In genomic region chr2:181115367-181115766, GRCm38 (mm10) we compare ENCODE assay signal across 21 mouse cellular contexts. TPM values are rescaled to one million over a fixed set of nuclear protein-coding genes. Genes with fewer than 3 reads are reported as not detected.
DNase-seq lines count a peak whose midpoint lies in the region; ATAC-seq and TF ChIP-seq lines count a peak whose summit lies in the region.
"Had no signal": no experiment of that assay in that cellular context is flagged by ENCODE, and none has a peak within 500 bp of the region (broad histone marks: within the 10 kb centered on the region; RNA-seq: fewer than 3 reads in every experiment).

No protein-coding gene starts in this region.

- H3K4me2 ChIP-seq in forebrain, embryonic 14.5 days (ENCODE audit: low read length), result no peak overlapping the region
- no peak overlapping the region for H3K4me2 ChIP-seq in forebrain, embryonic 11.5 days (ENCODE audit: low read depth, low read length, severe bottlenecking)
- H3K4me2 ChIP-seq in midbrain, embryonic 13.5 days (replicated peaks), result no peak overlapping the region
- H3K4me2 ChIP-seq in midbrain, postnatal 0 days (ENCODE audit: low read depth, low read length, poor library complexity, severe bottlenecking), result no peak overlapping the region
- no peak overlapping the region for H3K4me2 ChIP-seq in midbrain, embryonic 16.5 days (ENCODE audit: low read length)
- H3K4me2 ChIP-seq: hindbrain, embryonic 12.5 days; limb, embryonic 12.5 days had no signal

- H3K27me3 ChIP-seq in forebrain, embryonic 14.5 days (replicated peaks; ENCODE audit: control insufficient read depth, insufficient read depth, low read length), result no peaks in the 10 kb centered on the region
- no peaks in the 10 kb centered on the region for H3K27me3 ChIP-seq in forebrain, embryonic 11.5 days (ENCODE audit: control insufficient read depth, insufficient read depth, low read length)
- H3K27me3 ChIP-seq in midbrain, embryonic 13.5 days, result no peaks in the 10 kb centered on the region
- no peaks in the 10 kb centered on the region for H3K27me3 ChIP-seq in midbrain, postnatal 0 days (ENCODE audit: insufficient read depth, low read length)
- no peaks in the 10 kb centered on the region for H3K27me3 ChIP-seq in midbrain, embryonic 16.5 days (ENCODE audit: control insufficient read depth, insufficient read depth, low read depth, low read length)
- H3K27me3 ChIP-seq: hindbrain, embryonic 12.5 days had no signal

- H3K9ac ChIP-seq in forebrain, embryonic 14.5 days (ENCODE audit: low read length), result no peak overlapping the region
- H3K9ac ChIP-seq in forebrain, embryonic 11.5 days (ENCODE audit: low read length), result no peak overlapping the region
- H3K9ac ChIP-seq in midbrain, embryonic 13.5 days (replicated peaks), result no peak overlapping the region
- H3K9ac ChIP-seq in midbrain, postnatal 0 days (replicated peaks; ENCODE audit: low read length, poor library complexity, severe bottlenecking), result no peak overlapping the region
- no peak overlapping the region for H3K9ac ChIP-seq in midbrain, embryonic 16.5 days (ENCODE audit: low read depth, low read length)
- H3K9ac ChIP-seq: hindbrain, embryonic 12.5 days; limb, embryonic 12.5 days had no signal

- H3K4me1 ChIP-seq in forebrain, embryonic 14.5 days (ENCODE audit: control insufficient read depth, insufficient read depth, low read length), result peaks cover 26% of the 10 kb centered on the region
- H3K4me1 ChIP-seq in forebrain, embryonic 11.5 days (replicated peaks; ENCODE audit: control insufficient read depth, insufficient read depth, low read length), result peaks cover 4% of the 10 kb centered on the region; the same call in 1 of the 2 replicates
- peaks cover 74% of the 10 kb centered on the region for H3K4me1 ChIP-seq in midbrain, embryonic 13.5 days (replicated peaks)
- H3K4me1 ChIP-seq in midbrain, postnatal 0 days (ENCODE audit: insufficient read depth, low read length), result peaks cover 12% of the 10 kb centered on the region
- peaks cover 57% of the 10 kb centered on the region for H3K4me1 ChIP-seq in midbrain, embryonic 16.5 days (ENCODE audit: control insufficient read depth, insufficient read depth, low read length)
- H3K4me1 ChIP-seq: limb, embryonic 12.5 days had no signal

- no peak for DNase-seq in forebrain, embryonic 14.5 days (ENCODE audit: low spot score)
- DNase-seq in forebrain, embryonic 11.5 days (ENCODE audit: low spot score), result no peak
- DNase-seq in midbrain, postnatal 0 days (ENCODE audit: low spot score), result no peak
- DNase-seq in c-Kit-positive CD71-positive TER-119-negative erythroid progenitor cells, embryonic 14.5 days (ENCODE audit: low read depth), result peak; percentile 7
- DNase-seq: adrenal gland, postnatal 25 days; cerebellum, adult 11 months; cerebellum, postnatal 10 days; gastrocnemius, adult 2 months; kidney, adult 2 months; lung, adult 2 months had no signal

- 0 out of 2 replicates have a peak overlapping the region, but pooled peaks have one; percentile 14 for H3K27ac ChIP-seq in forebrain, embryonic 14.5 days (ENCODE audit: low read depth, low read length)
- H3K27ac ChIP-seq in forebrain, embryonic 11.5 days (ENCODE audit: low read depth, low read length), result no peak overlapping the region
- H3K27ac ChIP-seq in midbrain, embryonic 13.5 days, result 0 out of 2 replicates have a peak overlapping the region, but pooled peaks have one; percentile 45
- no peak overlapping the region for H3K27ac ChIP-seq in midbrain, postnatal 0 days (ENCODE audit: low read depth, low read length)
- H3K27ac ChIP-seq in midbrain, embryonic 16.5 days (ENCODE audit: low read length), result 0 out of 2 replicates have a peak overlapping the region, but pooled peaks have one; percentile 12
- H3K27ac ChIP-seq: embryonic facial prominence, embryonic 10.5 days; gastrocnemius, adult 2 months; hindbrain, embryonic 12.5 days; kidney, postnatal 0 days; limb, embryonic 12.5 days had no signal

- H3K9me3 ChIP-seq in forebrain, embryonic 14.5 days (replicated peaks; ENCODE audit: control insufficient read depth, low read length), result no peaks in the 10 kb centered on the region
- no peaks in the 10 kb centered on the region for H3K9me3 ChIP-seq in forebrain, embryonic 11.5 days (ENCODE audit: control insufficient read depth, low read length)
- no peaks in the 10 kb centered on the region for H3K9me3 ChIP-seq in midbrain, embryonic 13.5 days
- no peaks in the 10 kb centered on the region for H3K9me3 ChIP-seq in midbrain, postnatal 0 days (ENCODE audit: low read length)
- no peaks in the 10 kb centered on the region for H3K9me3 ChIP-seq in midbrain, embryonic 16.5 days (replicated peaks; ENCODE audit: control insufficient read depth, low read length, poor library complexity, severe bottlenecking)
- H3K9me3 ChIP-seq: embryonic facial prominence, embryonic 10.5 days; hindbrain, embryonic 12.5 days; limb, embryonic 12.5 days; megakaryocyte, embryonic 14.5 days had no signal

- H3K4me3 ChIP-seq in forebrain, embryonic 14.5 days (ENCODE audit: low read depth, low read length), result no peak overlapping the region
- H3K4me3 ChIP-seq in forebrain, embryonic 11.5 days (ENCODE audit: low read depth, low read length), result no peak overlapping the region
- no peak overlapping the region for H3K4me3 ChIP-seq in midbrain, embryonic 13.5 days (replicated peaks)
- H3K4me3 ChIP-seq in midbrain, postnatal 0 days (ENCODE audit: low read depth, low read length), result no peak overlapping the region
- H3K4me3 ChIP-seq in midbrain, embryonic 16.5 days (ENCODE audit: low read depth, low read length), result no peak overlapping the region
- H3K4me3 ChIP-seq: embryonic facial prominence, embryonic 10.5 days; gastrocnemius, adult 2 months; hindbrain, embryonic 12.5 days; limb, embryonic 12.5 days; megakaryocyte, embryonic 14.5 days had no signal

- 86% methylated on average over 3 of the region's 3 CpGs for WGBS in forebrain, embryonic 14.5 days
- WGBS in forebrain, embryonic 11.5 days, result 87% methylated on average over 3 of the region's 3 CpGs
- 90% methylated on average over 3 of the region's 3 CpGs for WGBS in midbrain, embryonic 13.5 days
- WGBS in midbrain, postnatal 0 days, result 78% methylated on average over 3 of the region's 3 CpGs
- 82% methylated on average over 3 of the region's 3 CpGs for WGBS in midbrain, embryonic 16.5 days

- no peak for ATAC-seq in forebrain, embryonic 14.5 days
- ATAC-seq in forebrain, embryonic 11.5 days (replicated peaks; ENCODE audit: low FRiP score), result no peak
- ATAC-seq in midbrain, embryonic 13.5 days, result no peak
- no peak for ATAC-seq in midbrain, postnatal 0 days (ENCODE audit: low FRiP score)
- no peak for ATAC-seq in midbrain, embryonic 16.5 days
- no peak for ATAC-seq in activated CD4-positive, CD25-positive, alpha-beta regulatory T cell, adult 4 months
- no peak for ATAC-seq in megakaryocyte-erythroid progenitor cell, adult 5-6 weeks (replicated peaks; ENCODE audit: low FRiP score, low TSS enrichment, poor library complexity, severe bottlenecking)
- ATAC-seq: inflammation-experienced regulatory T-cells, adult 6 months had no signal

- peaks cover 9% of the 10 kb centered on the region for H3K36me3 ChIP-seq in forebrain, embryonic 14.5 days (ENCODE audit: control insufficient read depth, insufficient read depth, low read length)
- H3K36me3 ChIP-seq in forebrain, embryonic 11.5 days (ENCODE audit: control insufficient read depth, insufficient read depth, low read length), result no peaks in the 10 kb centered on the region
- H3K36me3 ChIP-seq in midbrain, embryonic 13.5 days, result peaks cover 31% of the 10 kb centered on the region
- peaks cover 7% of the 10 kb centered on the region for H3K36me3 ChIP-seq in midbrain, postnatal 0 days (ENCODE audit: insufficient read depth, low read length)
- peaks cover 13% of the 10 kb centered on the region for H3K36me3 ChIP-seq in midbrain, embryonic 16.5 days (ENCODE audit: control insufficient read depth, insufficient read depth, low read length)
- H3K36me3 ChIP-seq: embryonic facial prominence, embryonic 10.5 days; hindbrain, embryonic 12.5 days; limb, embryonic 12.5 days had no signal

- no peak for TF ChIP-seq CTCF in midbrain, postnatal 0 days (IDR thresholded peaks at IDR 0.05)

RNA-seq across cellular contexts. Expression of gene Kcnq2, which starts 19.7 kb away (rescaled TPM):
- 22.8 and 31.2 TPM in 2 replicates for polyA plus RNA-seq in forebrain, embryonic 14.5 days (2014; fragmentation: Nextera tagmentation; extraction: Ambion mirVana)
- polyA plus RNA-seq in forebrain, embryonic 11.5 days (2014; fragmentation: Nextera tagmentation; extraction: Ambion mirVana), result 13.6 and 13.9 TPM in 2 replicates
- 44.0 and 47.3 TPM in 2 replicates for polyA plus RNA-seq in midbrain, embryonic 13.5 days (2015; fragmentation: Nextera tagmentation; extraction: Ambion mirVana)
- 134 and 162 TPM in 2 replicates for total RNA-seq in midbrain, postnatal 0 days (2014; rRNA removed)
- 33.8 and 40.6 TPM in 2 replicates for polyA plus RNA-seq in midbrain, postnatal 0 days (2015; fragmentation: Nextera tagmentation; extraction: Ambion mirVana)
- polyA plus RNA-seq in midbrain, embryonic 16.5 days (2015; fragmentation: Nextera tagmentation; extraction: Ambion mirVana), result 50.2 and 50.8 TPM in 2 replicates
- not detected for polyA plus RNA-seq in activated CD4-positive, CD25-positive, alpha-beta regulatory T cell, adult 4 months (2017; shearing (Covaris generic))
- total RNA-seq in megakaryocyte-erythroid progenitor cell, adult 5-6 weeks (2014; fragmentation: Nextera tagmentation), result not detected in 2 replicates
- not detected in 2 replicates for total RNA-seq in megakaryocyte-erythroid progenitor cell, adult 5-6 weeks (2017)
- total RNA-seq: gastrocnemius, adult 2 months; gastrocnemius, postnatal 4 days had no signal
- polyA plus RNA-seq: kidney, postnatal 0 days had no signal

RNA-seq across cellular contexts. Expression of gene Eef1a2, which starts 41.4 kb away (rescaled TPM):
- 5.1 and 5.9 TPM in 2 replicates for polyA plus RNA-seq in forebrain, embryonic 14.5 days (2014; fragmentation: Nextera tagmentation; extraction: Ambion mirVana)
- polyA plus RNA-seq in forebrain, embryonic 11.5 days (2014; fragmentation: Nextera tagmentation; extraction: Ambion mirVana), result 0.47 and 0.55 TPM in 2 replicates
- 3.5 and 3.8 TPM in 2 replicates for polyA plus RNA-seq in midbrain, embryonic 13.5 days (2015; fragmentation: Nextera tagmentation; extraction: Ambion mirVana)
- total RNA-seq in midbrain, postnatal 0 days (2014; rRNA removed), result 321 and 367 TPM in 2 replicates
- 23.1 and 23.3 TPM in 2 replicates for polyA plus RNA-seq in midbrain, postnatal 0 days (2015; fragmentation: Nextera tagmentation; extraction: Ambion mirVana)
- polyA plus RNA-seq in midbrain, embryonic 16.5 days (2015; fragmentation: Nextera tagmentation; extraction: Ambion mirVana), result 10.0 and 11.0 TPM in 2 replicates
- polyA plus RNA-seq in activated CD4-positive, CD25-positive, alpha-beta regulatory T cell, adult 4 months (2017; shearing (Covaris generic)), result not detected
- total RNA-seq in megakaryocyte-erythroid progenitor cell, adult 5-6 weeks (2014; fragmentation: Nextera tagmentation), result not detected in 2 replicates
- not detected in 2 replicates for total RNA-seq in megakaryocyte-erythroid progenitor cell, adult 5-6 weeks (2017)
- polyA plus RNA-seq: inflammation-experienced regulatory T-cells, adult 6 months had no signal

Comparison
In these comparisons a context has a peak if more than half of its experiments do, and no peak if none do; other contexts are left out.
1. H3K27ac ChIP-seq: peak in forebrain, embryonic 14.5 days (single experiment), midbrain, embryonic 13.5 days (single experiment) and midbrain, embryonic 16.5 days (single experiment); none in forebrain, embryonic 11.5 days (single experiment) and midbrain, postnatal 0 days (single experiment).
2. RNA of gene Kcnq2, which starts 19.7 kb away (polyA plus RNA-seq): 50.2 to 50.8 TPM in midbrain, embryonic 16.5 days, 44.0 to 47.3 TPM in midbrain, embryonic 13.5 days, 33.8 to 40.6 TPM in midbrain, postnatal 0 days, 22.8 to 31.2 TPM in forebrain, embryonic 14.5 days and 13.6 to 13.9 TPM in forebrain, embryonic 11.5 days; not detected in activated CD4-positive, CD25-positive, alpha-beta regulatory T cell, adult 4 months; every median in the first group is over 10 times any median in the second.